Mouse (Mus musculus) lung, embryonic 16.5 days (tissue): ENCODE results near the gene Tm4sf1. TPM values are rescaled to one million over a fixed set of nuclear protein-coding genes. Genes with fewer than 3 reads are reported as not detected.

Experiments used
- ATAC-seq: fragments of 200-750 bp; cut with Nextera tagmentation; 2 replicates; pipeline ENCODE4 v1.8.0; 2017; ENCODE audit warnings: low read depth, mild to moderate bottlenecking, moderate library complexity
- H3K27ac ChIP-seq: fragments of 300-500 bp; sonication (generic); 2 replicates; pipeline ENCODE4 v1.5.1; 2014; ENCODE audit warnings: mild to moderate bottlenecking, control low read depth, low read length
- H3K27me3 ChIP-seq: fragments of 300-500 bp; sonication (generic); 2 replicates; pipeline ENCODE4 v1.6.1; 2014; ENCODE audit warnings: low read depth, low read length, mixed read lengths; ENCODE audit not compliant: control insufficient read depth, insufficient read depth
- H3K36me3 ChIP-seq: fragments of 300-500 bp; sonication (generic); 2 replicates; pipeline ENCODE4 v1.6.1; 2014; ENCODE audit warnings: low read length; ENCODE audit not compliant: control insufficient read depth, insufficient read depth
- H3K4me1 ChIP-seq: fragments of 300-500 bp; sonication (generic); replicated peaks from 2 replicates; pipeline ENCODE4 v1.6.1; 2014; ENCODE audit warnings: low read length, mixed read lengths; ENCODE audit not compliant: control insufficient read depth, insufficient read depth
- H3K4me2 ChIP-seq: fragments of 300-500 bp; sonication (generic); 2 replicates; pipeline ENCODE4 v1.6.1; 2014; ENCODE audit warnings: low read depth, low read length, control low read depth
- H3K4me3 ChIP-seq: fragments of 300-500 bp; sonication (generic); 2 replicates; pipeline ENCODE4 v1.5.1; 2014; ENCODE audit warnings: mild to moderate bottlenecking, low read length, control low read depth
- H3K9ac ChIP-seq: fragments of 300-500 bp; sonication (generic); 2 replicates; pipeline ENCODE4 v1.6.1; 2014; ENCODE audit warnings: low read length, control low read depth
- H3K9me3 ChIP-seq: fragments of 300-500 bp; sonication (generic); 2 replicates; pipeline ENCODE4 v1.6.1; 2016; ENCODE audit warnings: low read length; ENCODE audit not compliant: control insufficient read depth
- WGBS: fragments of 180-500 bp; shearing (Covaris S2); extraction: QIAGEN DNeasy Blood & Tissue Kit; methylation state at CpG from one replicate; pipeline ENCODE4 v1.1.7; 2014; 5-methylcytosine and 5-hydroxymethylcytosine counted together
- polyA plus RNA-seq: library from polyadenylated mRNA; unstranded; fragments of >200 nt; fragmentation: Nextera tagmentation; extraction: Ambion mirVana; gene quantifications from 2 replicates; pipeline ENCODE4 v1.2.1, GENCODE M21; 2015

Tm4sf1 gene
- polyA plus RNA-seq, 1 experiment from 2014 or later, result 116 TPM

DNA sequence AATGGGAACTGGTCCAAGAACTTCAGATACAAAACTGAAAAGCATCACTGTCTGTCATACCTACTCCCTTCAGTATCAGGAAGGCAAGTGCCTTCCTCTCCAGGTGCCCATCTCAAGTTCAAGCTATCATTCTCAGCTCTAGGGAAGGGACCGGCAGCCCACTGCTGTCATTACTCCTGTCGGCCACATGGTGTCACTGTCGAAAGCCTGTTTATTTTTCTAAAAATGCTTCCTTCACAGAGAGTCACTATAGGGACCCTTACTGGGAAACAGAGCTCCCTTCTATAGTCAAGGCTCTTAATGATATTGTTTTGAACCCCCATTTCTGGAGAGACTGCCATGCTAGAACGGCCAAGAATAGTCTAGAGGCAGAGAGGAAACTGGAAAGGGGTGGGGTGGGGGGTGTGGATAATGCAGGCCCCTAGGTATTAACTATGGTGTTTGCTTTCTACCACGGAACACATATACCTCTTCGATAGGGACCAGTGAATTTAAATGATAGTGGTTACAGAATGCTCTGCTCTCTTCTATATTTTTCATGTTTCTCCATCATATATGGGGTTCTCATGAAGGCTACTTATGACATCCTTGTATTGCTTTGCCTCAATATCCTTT is 34.1 kb downstream of the Tm4sf1 start:
- 32% methylated on average over 6 of the region's 6 CpGs for WGBS
- H3K4me1 ChIP-seq, result no peaks in the 10 kb centered on the region
- H3K4me2 ChIP-seq, result no peak overlapping the region
- H3K9me3 ChIP-seq, result no peaks in the 10 kb centered on the region
- ATAC-seq, result peak; percentile 51; the same call in 1 of the 2 replicates
- H3K27ac ChIP-seq, result no peak overlapping the region
- H3K9ac ChIP-seq, result no peak overlapping the region
- no peaks in the 10 kb centered on the region for H3K27me3 ChIP-seq
- H3K36me3 ChIP-seq, result no peaks in the 10 kb centered on the region
- no peak overlapping the region for H3K4me3 ChIP-seq

DNA sequence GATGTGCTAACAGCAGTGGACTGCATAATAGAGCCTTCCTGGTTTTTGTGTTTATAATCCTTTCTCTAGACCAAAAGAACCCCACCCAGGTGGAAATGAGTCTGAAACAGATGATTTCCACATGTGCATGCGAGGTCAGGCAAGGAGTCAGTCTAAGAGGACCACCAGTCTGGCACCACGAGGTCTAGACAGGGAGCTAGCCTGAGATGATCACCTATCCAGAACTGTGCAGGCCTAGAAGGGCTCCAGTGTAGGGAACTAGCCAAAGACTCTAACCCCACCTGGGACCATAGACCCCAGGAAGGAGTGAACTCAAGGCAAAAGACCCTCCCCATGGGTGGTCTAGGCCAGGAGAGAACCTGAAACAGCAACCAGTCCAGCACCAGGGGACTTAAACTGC is 48.7 kb downstream of the Tm4sf1 start:
- H3K27me3 ChIP-seq, result no peaks in the 10 kb centered on the region
- no peaks in the 10 kb centered on the region for H3K4me1 ChIP-seq
- H3K36me3 ChIP-seq, result no peaks in the 10 kb centered on the region
- WGBS, result 63% methylated on average over 2 of the region's 2 CpGs
- H3K4me2 ChIP-seq, result no peak overlapping the region
- H3K4me3 ChIP-seq, result no peak overlapping the region
- no peaks in the 10 kb centered on the region for H3K9me3 ChIP-seq
- ATAC-seq, result no peak
- no peak overlapping the region for H3K9ac ChIP-seq
- no peak overlapping the region for H3K27ac ChIP-seq

DNA sequence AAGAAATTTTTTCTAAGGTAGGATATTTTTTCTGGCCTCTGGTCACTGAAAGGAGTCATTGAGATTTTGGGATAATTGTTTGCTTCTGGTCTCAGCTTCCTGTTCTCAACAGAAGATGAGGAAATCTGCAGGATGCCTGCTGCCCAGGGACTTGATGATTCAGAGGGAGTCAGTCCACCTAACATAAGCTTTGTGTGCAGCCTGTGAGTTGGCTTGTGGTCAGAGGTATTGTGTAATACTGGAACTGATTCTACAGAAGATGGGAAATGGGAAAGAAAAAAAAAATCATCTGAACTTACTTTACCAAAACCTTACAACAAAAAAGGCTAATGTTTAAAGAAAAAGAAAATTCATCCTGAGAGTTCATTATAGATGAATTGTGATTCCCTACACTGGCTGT is 49.2 kb downstream of the Tm4sf1 start:
- no peaks in the 10 kb centered on the region for H3K36me3 ChIP-seq
- no peak overlapping the region for H3K4me2 ChIP-seq
- no peak overlapping the region for H3K4me3 ChIP-seq
- no peak for ATAC-seq
- H3K27me3 ChIP-seq, result no peaks in the 10 kb centered on the region
- H3K4me1 ChIP-seq, result no peaks in the 10 kb centered on the region
- no peak overlapping the region for H3K9ac ChIP-seq
- H3K27ac ChIP-seq, result no peak overlapping the region
- no peaks in the 10 kb centered on the region for H3K9me3 ChIP-seq

DNA sequence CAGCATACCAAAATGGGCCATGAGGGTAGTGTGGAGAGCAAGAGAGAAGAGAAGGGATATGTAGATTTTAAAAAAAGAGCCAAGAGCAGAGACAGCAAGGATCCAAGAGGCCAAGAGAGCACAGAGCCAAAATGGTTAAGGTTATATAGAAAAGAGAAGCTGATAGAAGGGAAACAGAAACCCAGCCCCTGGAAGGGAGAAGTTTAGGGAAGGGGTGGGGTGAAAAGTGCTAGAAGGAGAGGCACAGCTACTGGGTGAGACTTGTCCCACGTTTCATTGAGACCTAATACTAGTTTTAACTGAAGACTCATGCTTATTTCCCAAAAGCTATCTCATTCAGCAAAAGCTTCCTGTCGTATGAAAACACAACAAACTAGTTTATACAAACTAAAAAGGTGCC is 56.5 kb downstream of the Tm4sf1 start:
- Histone ChIP-seq H3K4me1 (no peaks in the 10 kb centered on the region), H3K9me3 (no peaks in the 10 kb centered on the region), H3K4me3 (no peak overlapping the region), H3K9ac (no peak overlapping the region), H3K27me3 (no peaks in the 10 kb centered on the region), H3K36me3 (no peaks in the 10 kb centered on the region), H3K4me2 (no peak overlapping the region), H3K27ac (no peak overlapping the region)
- no peak for ATAC-seq
- WGBS, result 52% methylated on average over 2 of the region's 2 CpGs

Other genes starting within 250 kb of the Tm4sf1 start
- gene Tm4sf4, start 123.3 kb upstream of the Tm4sf1 start, polyA plus RNA-seq, result 0.49 and 1.3 TPM in 2 replicates